Mouse (Mus musculus): Measurements from ENCODE around the gene B130006D01Rik. TPM values are rescaled to one million over a fixed set of nuclear protein-coding genes. Genes with fewer than 3 reads are reported as not detected.
"Not testable (repeated sequence)": the region's sequence is repeated elsewhere in the genome, so short reads cannot be mapped to it uniquely, and the experiment has no call there.

B130006D01Rik gene
- polyA plus RNA-seq, 1 experiment from 2014 or later: 2.2 TPM

- Histone ChIP-seq H3K4me1 (replicated peaks; ENCODE audit: control insufficient read depth, insufficient read depth, low read length) (no peaks in the 10 kb centered on the region), H3K36me3 (ENCODE audit: control insufficient read depth, insufficient read depth, low read length) (no peaks in the 10 kb centered on the region), H3K9ac (ENCODE audit: low read length) (no peak overlapping the region), H3K9me3 (ENCODE audit: control insufficient read depth, low read length) (no peaks in the 10 kb centered on the region), H3K27ac (ENCODE audit: low read depth, low read length) (no peak overlapping the region), H3K27me3 (ENCODE audit: control insufficient read depth, insufficient read depth, low read length) (no peaks in the 10 kb centered on the region), H3K4me2 (ENCODE audit: low read depth, low read length, severe bottlenecking) (no peak overlapping the region), H3K4me3 (ENCODE audit: low read depth, low read length) (no peak overlapping the region)
- no peak for ATAC-seq (replicated peaks; ENCODE audit: low FRiP score)
- DNase-seq (ENCODE audit: low spot score): no peak
- 84% methylated on average over 15 of the region's 15 CpGs for WGBS
These were observed 26.2 kb downstream of the B130006D01Rik start for GRCm38 (mm10) chr11:95749619-95750018.

- H3K9ac ChIP-seq (ENCODE audit: low read length): no peak overlapping the region
- DNase-seq (ENCODE audit: low spot score) (peak; percentile 82), ATAC-seq (replicated peaks; ENCODE audit: low FRiP score) (no peak)
- H3K4me3 ChIP-seq (ENCODE audit: low read depth, low read length): no peak overlapping the region
- no peak overlapping the region for H3K27ac ChIP-seq (ENCODE audit: low read depth, low read length)
- no peak overlapping the region for H3K4me2 ChIP-seq (ENCODE audit: low read depth, low read length, severe bottlenecking)
- 23% methylated on average over 1 of the region's 1 CpGs for WGBS
- no peaks in the 10 kb centered on the region for H3K36me3 ChIP-seq (ENCODE audit: control insufficient read depth, insufficient read depth, low read length)
- no peaks in the 10 kb centered on the region for H3K9me3 ChIP-seq (ENCODE audit: control insufficient read depth, low read length)
- no peaks in the 10 kb centered on the region for H3K4me1 ChIP-seq (replicated peaks; ENCODE audit: control insufficient read depth, insufficient read depth, low read length)
- no peaks in the 10 kb centered on the region for H3K27me3 ChIP-seq (ENCODE audit: control insufficient read depth, insufficient read depth, low read length)
These were observed 27.6 kb downstream of the B130006D01Rik start for GRCm38 (mm10) chr11:95750995-95751394.

DNA sequence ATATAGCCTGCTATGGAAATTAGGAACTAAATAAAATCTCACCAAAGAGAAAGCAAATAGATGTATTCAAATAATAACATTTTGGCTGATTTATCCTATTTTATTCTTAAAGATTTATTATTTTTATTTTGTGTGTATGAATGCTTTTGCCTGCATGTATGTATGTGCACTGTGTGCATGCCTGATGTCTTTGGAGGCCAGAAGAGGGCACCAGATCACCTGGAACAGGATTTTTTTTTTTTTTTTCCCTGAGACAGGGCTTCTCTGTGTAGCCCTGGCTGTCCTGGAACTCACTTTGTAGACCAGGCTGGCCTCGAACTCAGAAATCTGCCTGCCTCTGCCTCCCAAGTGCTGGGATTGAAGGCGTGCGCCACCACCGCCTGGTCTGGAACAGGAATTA is 31.8 kb downstream of the B130006D01Rik start:
- not testable (repeated sequence) for H3K4me1 ChIP-seq (replicated peaks; ENCODE audit: control insufficient read depth, insufficient read depth, low read length); H3K9me3 ChIP-seq (ENCODE audit: control insufficient read depth, low read length); H3K27me3 ChIP-seq (ENCODE audit: control insufficient read depth, insufficient read depth, low read length); H3K9ac ChIP-seq (ENCODE audit: low read length); ATAC-seq (replicated peaks; ENCODE audit: low FRiP score); H3K36me3 ChIP-seq (ENCODE audit: control insufficient read depth, insufficient read depth, low read length); H3K4me2 ChIP-seq (ENCODE audit: low read depth, low read length, severe bottlenecking); DNase-seq (ENCODE audit: low spot score); H3K27ac ChIP-seq (ENCODE audit: low read depth, low read length); H3K4me3 ChIP-seq (ENCODE audit: low read depth, low read length)
- 97% methylated on average over 4 of the region's 4 CpGs for whole genome bisulfite sequencing

DNA sequence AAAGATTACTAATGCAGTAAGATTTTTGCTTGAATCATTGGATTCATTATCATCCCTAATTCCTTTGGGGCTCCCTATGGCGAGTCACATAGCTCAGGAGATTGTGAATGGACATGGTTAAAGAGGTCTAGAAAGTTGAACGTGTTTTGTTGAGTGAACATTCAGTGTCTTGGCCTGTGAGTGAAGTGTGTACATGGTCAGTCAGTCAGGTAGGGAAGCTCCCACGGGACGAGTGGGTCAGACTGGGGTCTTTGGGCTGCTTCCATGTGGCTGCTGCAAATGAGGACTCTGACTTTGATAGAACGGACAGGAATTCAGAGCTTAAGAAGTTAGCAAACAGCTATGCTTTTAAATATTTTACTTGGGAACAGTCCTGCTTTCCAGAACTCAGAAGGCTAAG is 37.1 kb downstream of the B130006D01Rik start:
- Histone ChIP-seq H3K27me3 (ENCODE audit: control insufficient read depth, insufficient read depth, low read length) (no peaks in the 10 kb centered on the region), H3K4me1 (replicated peaks; ENCODE audit: control insufficient read depth, insufficient read depth, low read length) (no peaks in the 10 kb centered on the region), H3K36me3 (ENCODE audit: control insufficient read depth, insufficient read depth, low read length) (peaks cover 2% of the 10 kb centered on the region; the same call in 1 of the 2 replicates), H3K27ac (ENCODE audit: low read depth, low read length) (no peak overlapping the region), H3K9ac (ENCODE audit: low read length) (no peak overlapping the region), H3K4me3 (ENCODE audit: low read depth, low read length) (no peak overlapping the region), H3K9me3 (ENCODE audit: control insufficient read depth, low read length) (no peaks in the 10 kb centered on the region), H3K4me2 (ENCODE audit: low read depth, low read length, severe bottlenecking) (no peak overlapping the region)
- WGBS: 87% methylated on average over 5 of the region's 5 CpGs
- DNase-seq (ENCODE audit: low spot score) (no peak), ATAC-seq (replicated peaks; ENCODE audit: low FRiP score) (no peak)

DNA sequence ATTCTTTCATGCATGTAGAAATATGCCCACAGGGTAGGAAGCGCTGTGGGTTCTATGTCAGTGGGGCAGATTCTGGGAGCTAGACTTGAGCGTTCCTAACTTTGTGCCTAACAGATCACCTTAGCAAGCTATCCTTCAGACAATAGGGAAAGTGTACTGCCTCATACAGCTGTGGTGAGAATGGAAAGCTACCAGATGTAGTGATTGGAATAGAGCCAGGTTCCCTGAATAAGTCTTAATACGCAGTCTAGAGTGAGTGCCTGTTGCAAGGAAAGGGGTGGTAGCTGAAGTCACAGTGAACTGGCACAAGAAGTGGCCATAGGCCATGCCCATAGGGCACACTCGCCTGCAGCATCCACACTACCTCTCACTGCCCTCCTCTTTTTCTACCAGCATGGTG is 39.6 kb downstream of the B130006D01Rik start:
- Histone ChIP-seq H3K27me3 (ENCODE audit: control insufficient read depth, insufficient read depth, low read length) (no peaks in the 10 kb centered on the region), H3K9ac (ENCODE audit: low read length) (no peak overlapping the region), H3K4me1 (replicated peaks; ENCODE audit: control insufficient read depth, insufficient read depth, low read length) (no peaks in the 10 kb centered on the region), H3K36me3 (ENCODE audit: control insufficient read depth, insufficient read depth, low read length) (peaks cover 2% of the 10 kb centered on the region; the same call in 1 of the 2 replicates), H3K27ac (ENCODE audit: low read depth, low read length) (no peak overlapping the region), H3K9me3 (ENCODE audit: control insufficient read depth, low read length) (no peaks in the 10 kb centered on the region), H3K4me3 (ENCODE audit: low read depth, low read length) (no peak overlapping the region), H3K4me2 (ENCODE audit: low read depth, low read length, severe bottlenecking) (no peak overlapping the region)
- ATAC-seq (replicated peaks; ENCODE audit: low FRiP score) (no peak), DNase-seq (ENCODE audit: low spot score) (no peak)
- 91% methylated on average over 4 of the region's 4 CpGs for WGBS

DNA sequence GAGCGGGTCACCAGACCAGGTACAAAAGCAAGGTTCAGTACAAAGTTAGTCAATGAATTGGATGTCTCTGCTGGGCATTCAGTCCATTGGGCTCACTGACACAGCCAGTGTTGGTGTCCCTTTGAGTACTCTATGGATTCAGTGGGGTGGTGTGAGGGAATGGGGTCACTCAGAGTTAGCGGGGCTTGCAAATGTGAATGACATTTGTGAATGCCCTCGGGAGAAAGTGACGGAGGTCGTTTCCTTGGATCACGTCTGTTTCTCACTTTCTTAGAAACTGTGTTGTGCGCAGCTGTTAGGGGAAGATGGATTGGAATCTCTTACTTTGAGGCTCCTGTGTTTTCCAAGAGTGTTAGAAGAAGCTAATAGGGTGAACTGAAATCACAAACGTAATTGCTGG is 41.4 kb downstream of the B130006D01Rik start:
- 72% methylated on average over 8 of the region's 8 CpGs for WGBS
- Histone ChIP-seq H3K36me3 (ENCODE audit: control insufficient read depth, insufficient read depth, low read length) (peaks cover 2% of the 10 kb centered on the region; the same call in 1 of the 2 replicates), H3K9me3 (ENCODE audit: control insufficient read depth, low read length) (no peaks in the 10 kb centered on the region), H3K4me1 (replicated peaks; ENCODE audit: control insufficient read depth, insufficient read depth, low read length) (no peaks in the 10 kb centered on the region), H3K9ac (ENCODE audit: low read length) (no peak overlapping the region), H3K27ac (ENCODE audit: low read depth, low read length) (no peak overlapping the region), H3K4me3 (ENCODE audit: low read depth, low read length) (no peak overlapping the region), H3K27me3 (ENCODE audit: control insufficient read depth, insufficient read depth, low read length) (no peaks in the 10 kb centered on the region), H3K4me2 (ENCODE audit: low read depth, low read length, severe bottlenecking) (no peak overlapping the region)
- ATAC-seq (replicated peaks; ENCODE audit: low FRiP score) (no peak), DNase-seq (ENCODE audit: low spot score) (no peak)

- Histone ChIP-seq H3K36me3 (ENCODE audit: control insufficient read depth, insufficient read depth, low read length) (peaks cover 2% of the 10 kb centered on the region; the same call in 1 of the 2 replicates), H3K4me1 (replicated peaks; ENCODE audit: control insufficient read depth, insufficient read depth, low read length) (no peaks in the 10 kb centered on the region), H3K27me3 (ENCODE audit: control insufficient read depth, insufficient read depth, low read length) (no peaks in the 10 kb centered on the region), H3K4me3 (ENCODE audit: low read depth, low read length) (no peak overlapping the region), H3K27ac (ENCODE audit: low read depth, low read length) (no peak overlapping the region), H3K9ac (ENCODE audit: low read length) (no peak overlapping the region), H3K9me3 (ENCODE audit: control insufficient read depth, low read length) (no peaks in the 10 kb centered on the region), H3K4me2 (ENCODE audit: low read depth, low read length, severe bottlenecking) (no peak overlapping the region)
- ATAC-seq (replicated peaks; ENCODE audit: low FRiP score): no peak
- DNase-seq (ENCODE audit: low spot score): no peak
- WGBS: 90% methylated on average over 10 of the region's 10 CpGs
These were observed 41.9 kb downstream of the B130006D01Rik start for GRCm38 (mm10) chr11:95765334-95765733.

GRCm38 (mm10) chr11:95768244-95768643 is 44.9 kb downstream of the B130006D01Rik start:
- H3K36me3 ChIP-seq (ENCODE audit: control insufficient read depth, insufficient read depth, low read length): peaks cover 2% of the 10 kb centered on the region; the same call in 1 of the 2 replicates
- H3K4me3 ChIP-seq (ENCODE audit: low read depth, low read length): no peak overlapping the region
- H3K27me3 ChIP-seq (ENCODE audit: control insufficient read depth, insufficient read depth, low read length): no peaks in the 10 kb centered on the region
- no peak for ATAC-seq (replicated peaks; ENCODE audit: low FRiP score)
- H3K9me3 ChIP-seq (ENCODE audit: control insufficient read depth, low read length): no peaks in the 10 kb centered on the region
- no peak overlapping the region for H3K27ac ChIP-seq (ENCODE audit: low read depth, low read length)
- DNase-seq (ENCODE audit: low spot score): no peak
- no peak overlapping the region for H3K4me2 ChIP-seq (ENCODE audit: low read depth, low read length, severe bottlenecking)
- 87% methylated on average over 6 of the region's 6 CpGs for WGBS
- H3K4me1 ChIP-seq (replicated peaks; ENCODE audit: control insufficient read depth, insufficient read depth, low read length): no peaks in the 10 kb centered on the region
- H3K9ac ChIP-seq (ENCODE audit: low read length): no peak overlapping the region

DNA sequence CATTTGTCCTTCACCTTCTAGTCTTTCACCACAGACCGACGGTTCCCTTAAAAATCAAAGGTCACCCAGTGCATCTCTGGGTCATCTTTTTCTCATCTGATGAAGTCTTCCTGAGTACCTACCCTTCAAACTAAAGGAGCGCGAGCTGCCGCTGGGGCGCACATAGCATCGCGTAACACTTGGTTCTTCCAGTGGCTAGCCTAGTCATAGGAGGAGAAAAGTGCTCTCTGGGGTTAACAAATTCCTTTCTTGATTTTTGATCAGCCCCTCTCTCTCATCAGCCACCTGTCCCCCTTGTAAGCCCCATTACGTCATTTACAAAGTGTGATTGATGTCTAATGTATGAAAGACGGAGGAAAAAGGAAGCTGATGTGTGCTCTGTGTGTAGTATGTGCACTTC is 45.8 kb downstream of the B130006D01Rik start:
- Histone ChIP-seq H3K27ac (ENCODE audit: low read depth, low read length) (no peak overlapping the region), H3K4me3 (ENCODE audit: low read depth, low read length) (no peak overlapping the region), H3K9ac (ENCODE audit: low read length) (no peak overlapping the region), H3K9me3 (ENCODE audit: control insufficient read depth, low read length) (no peaks in the 10 kb centered on the region), H3K4me1 (replicated peaks; ENCODE audit: control insufficient read depth, insufficient read depth, low read length) (no peaks in the 10 kb centered on the region), H3K4me2 (ENCODE audit: low read depth, low read length, severe bottlenecking) (no peak overlapping the region), H3K27me3 (ENCODE audit: control insufficient read depth, insufficient read depth, low read length) (no peaks in the 10 kb centered on the region), H3K36me3 (ENCODE audit: control insufficient read depth, insufficient read depth, low read length) (no peaks in the 10 kb centered on the region)
- no peak for ATAC-seq (replicated peaks; ENCODE audit: low FRiP score)
- DNase-seq (ENCODE audit: low spot score): no peak
- WGBS: 91% methylated on average over 10 of the region's 10 CpGs
